Mouse (Mus musculus) heart, embryonic 11.5 days (tissue): Measurements from ENCODE around the gene Soga1. TPM values are rescaled to one million over a fixed set of nuclear protein-coding genes. Genes with fewer than 3 reads are reported as not detected.

Experiments
- ATAC-seq: fragments of 200-750 bp; cut with Nextera tagmentation; replicated peaks from 2 replicates; pipeline ENCODE4 v1.8.0; 2017; ENCODE audit warnings: moderate library complexity; ENCODE audit not compliant: insufficient number of reproducible peaks, low FRiP score, low TSS enrichment
- H3K27ac ChIP-seq: fragments of 300-500 bp; sonication (generic); 2 replicates; pipeline ENCODE4 v1.5.1; 2014; ENCODE audit warnings: mild to moderate bottlenecking, low read depth, low read length
- H3K27me3 ChIP-seq: fragments of 300-500 bp; sonication (generic); 2 replicates; pipeline ENCODE4 v1.6.1; 2014; ENCODE audit warnings: mild to moderate bottlenecking, low read length, mixed read lengths; ENCODE audit not compliant: control insufficient read depth, insufficient read depth
- H3K36me3 ChIP-seq: fragments of 300-500 bp; sonication (generic); 2 replicates; pipeline ENCODE4 v1.6.1; 2014; ENCODE audit warnings: mild to moderate bottlenecking, low read length, moderate library complexity, mixed read lengths; ENCODE audit not compliant: control insufficient read depth, insufficient read depth
- H3K4me1 ChIP-seq: fragments of 300-500 bp; sonication (generic); 2 replicates; pipeline ENCODE4 v1.6.1; 2014; ENCODE audit warnings: low read length; ENCODE audit not compliant: control insufficient read depth, insufficient read depth
- H3K4me2 ChIP-seq: fragments of 300-500 bp; sonication (generic); 2 replicates; pipeline ENCODE4 v1.6.1; 2014; ENCODE audit warnings: mild to moderate bottlenecking, moderate library complexity
- H3K4me3 ChIP-seq: fragments of 300-500 bp; sonication (generic); 2 replicates; pipeline ENCODE4 v1.5.1; 2014; ENCODE audit warnings: low read depth, low read length
- H3K9ac ChIP-seq: fragments of 300-500 bp; sonication (generic); 2 replicates; pipeline ENCODE4 v1.6.1; 2014; ENCODE audit warnings: mild to moderate bottlenecking, low read depth, low read length, moderate library complexity
- H3K9me3 ChIP-seq: fragments of 300-500 bp; sonication (generic); replicated peaks from 2 replicates; pipeline ENCODE4 v1.6.1; 2016; ENCODE audit warnings: low read length; ENCODE audit not compliant: control insufficient read depth
- WGBS: fragments of 180-500 bp; shearing (Covaris S2); extraction: QIAGEN DNeasy Blood & Tissue Kit; methylation state at CpG from one replicate; pipeline ENCODE4 v1.1.7; 2014; ENCODE audit not compliant: insufficient replicate concordance; 5-methylcytosine and 5-hydroxymethylcytosine counted together
- polyA plus RNA-seq: library from polyadenylated mRNA; unstranded; fragments of >200 nt; fragmentation: Nextera tagmentation; extraction: Ambion mirVana; gene quantifications from 2 replicates; pipeline ENCODE4 v1.2.1, GENCODE M21; 2014

The Soga1 gene
- polyA plus RNA-seq, 1 experiment from 2014 or later, result 3.6 TPM

- H3K36me3 ChIP-seq, result 0 out of 2 replicates have a peak, but pooled peaks cover 2% of the 10 kb centered on the region
- H3K4me1 ChIP-seq, result peaks cover 18% of the 10 kb centered on the region
- ATAC-seq, result no peak
- no peak overlapping the region for H3K9ac ChIP-seq
- no peak overlapping the region for H3K4me3 ChIP-seq
- no peak overlapping the region for H3K27ac ChIP-seq
- H3K27me3 ChIP-seq, result no peaks in the 10 kb centered on the region
- H3K4me2 ChIP-seq, result no peak overlapping the region
- H3K9me3 ChIP-seq, result no peaks in the 10 kb centered on the region
Measured at GRCm38 (mm10) chr2:157010121-157010520, 68.9 kb downstream of the Soga1 start.

GRCm38 (mm10) chr2:157008509-157008908, 70.5 kb downstream of the Soga1 start:
- Histone ChIP-seq H3K36me3 (no peaks in the 10 kb centered on the region; the same call in 1 of the 2 replicates), H3K4me3 (no peak overlapping the region), H3K4me1 (peaks cover 18% of the 10 kb centered on the region), H3K9ac (no peak overlapping the region), H3K4me2 (no peak overlapping the region), H3K27me3 (no peaks in the 10 kb centered on the region), H3K9me3 (no peaks in the 10 kb centered on the region), H3K27ac (no peak overlapping the region)
- ATAC-seq, result no peak

- Histone ChIP-seq H3K9ac (peak overlapping the region; percentile 88), H3K4me1 (peaks cover 18% of the 10 kb centered on the region), H3K4me2 (peak overlapping the region; percentile 88), H3K27me3 (no peaks in the 10 kb centered on the region), H3K9me3 (no peaks in the 10 kb centered on the region), H3K27ac (peak overlapping the region; percentile 79), H3K4me3 (peak overlapping the region; percentile 84), H3K36me3 (no peaks in the 10 kb centered on the region; the same call in 1 of the 2 replicates)
- ATAC-seq, result 0 out of 2 replicates have a peak, but pooled peaks have one; percentile 8
- WGBS, result 27% methylated on average over 5 of the region's 5 CpGs
Measured at GRCm38 (mm10) chr2:157007234-157007596, 71.8 kb downstream of the Soga1 start.

- peak; percentile 76 for ATAC-seq
- Histone ChIP-seq H3K4me3 (peak within 1 kb of the TSS; percentile 84), H3K9me3 (no peaks in the 10 kb centered on the region), H3K36me3 (no peaks in the 10 kb centered on the region; the same call in 1 of the 2 replicates), H3K4me1 (peaks cover 18% of the 10 kb centered on the region), H3K9ac (peak within 1 kb of the TSS; percentile 88), H3K27ac (peak within 1 kb of the TSS; percentile 79), H3K27me3 (no peaks in the 10 kb centered on the region), H3K4me2 (peak within 1 kb of the TSS; percentile 88)
- under 1% methylated on average over 56 of the region's 56 CpGs for WGBS
Measured at GRCm38 (mm10) chr2:157006511-157007233, 72.4 kb downstream of the Soga1 start, which contains the start of gene Dsn1. Gene Dsn1, minus strand, starts transcription at chr2:157007154.

- no peak overlapping the region for H3K9ac ChIP-seq
- H3K36me3 ChIP-seq, result peaks cover 16% of the 10 kb centered on the region
- 90% methylated on average over 4 of the region's 4 CpGs for WGBS
- no peak overlapping the region for H3K4me3 ChIP-seq
- H3K9me3 ChIP-seq, result no peaks in the 10 kb centered on the region
- no peak for ATAC-seq
- H3K27ac ChIP-seq, result no peak overlapping the region
- no peak overlapping the region for H3K4me2 ChIP-seq
- no peaks in the 10 kb centered on the region for H3K27me3 ChIP-seq
- H3K4me1 ChIP-seq, result peaks cover 9% of the 10 kb centered on the region
Measured at GRCm38 (mm10) chr2:157002321-157002720, 76.7 kb downstream of the Soga1 start.

GRCm38 (mm10) chr2:156998263-156998662, 80.8 kb downstream of the Soga1 start:
- Histone ChIP-seq H3K9ac (no peak overlapping the region), H3K27me3 (no peaks in the 10 kb centered on the region), H3K36me3 (peaks cover 22% of the 10 kb centered on the region), H3K9me3 (no peaks in the 10 kb centered on the region), H3K4me2 (no peak overlapping the region), H3K4me1 (no peaks in the 10 kb centered on the region), H3K4me3 (no peak overlapping the region), H3K27ac (no peak overlapping the region)
- 87% methylated on average over 5 of the region's 5 CpGs for WGBS
- no peak for ATAC-seq

- Histone ChIP-seq H3K27ac (no peak overlapping the region), H3K27me3 (no peaks in the 10 kb centered on the region), H3K4me2 (no peak overlapping the region), H3K4me3 (no peak overlapping the region), H3K9ac (no peak overlapping the region), H3K4me1 (no peaks in the 10 kb centered on the region), H3K9me3 (no peaks in the 10 kb centered on the region), H3K36me3 (peaks cover 22% of the 10 kb centered on the region)
- WGBS, result 64% methylated on average over 6 of the region's 6 CpGs
- no peak for ATAC-seq
Measured at GRCm38 (mm10) chr2:156996576-156996975, 82.5 kb downstream of the Soga1 start.

GRCm38 (mm10) chr2:156991470-156992319, 87.4 kb downstream of the Soga1 start, which contains the start of gene Ndrg3:
Gene Ndrg3, minus strand, starts transcription at chr2:156992056.
- no peaks in the 10 kb centered on the region for H3K9me3 ChIP-seq
- under 1% methylated on average over 59 of the region's 66 CpGs for WGBS
- H3K4me2 ChIP-seq, result peak within 1 kb of the TSS; percentile 91
- peaks cover 11% of the 10 kb centered on the region for H3K4me1 ChIP-seq
- peaks cover 6% of the 10 kb centered on the region; the same call in 1 of the 2 replicates for H3K36me3 ChIP-seq
- H3K27ac ChIP-seq, result peak within 1 kb of the TSS; percentile 43
- H3K4me3 ChIP-seq, result peak within 1 kb of the TSS; percentile 85
- H3K9ac ChIP-seq, result peak within 1 kb of the TSS; percentile 85
- ATAC-seq, result peak; percentile 89
- H3K27me3 ChIP-seq, result no peaks in the 10 kb centered on the region
